Mouse (Mus musculus): ENCODE results near the gene Mtmr10. TPM values are rescaled to one million over a fixed set of nuclear protein-coding genes. Genes with fewer than 3 reads are reported as not detected.
A peak's percentile ranks its signal among the peaks of the same experiment; 100 is the strongest.

Mtmr10 gene
- total and polyA plus RNA-seq, 3 experiments: 3.7 to 15.4 (median 14.8) TPM

DNA sequence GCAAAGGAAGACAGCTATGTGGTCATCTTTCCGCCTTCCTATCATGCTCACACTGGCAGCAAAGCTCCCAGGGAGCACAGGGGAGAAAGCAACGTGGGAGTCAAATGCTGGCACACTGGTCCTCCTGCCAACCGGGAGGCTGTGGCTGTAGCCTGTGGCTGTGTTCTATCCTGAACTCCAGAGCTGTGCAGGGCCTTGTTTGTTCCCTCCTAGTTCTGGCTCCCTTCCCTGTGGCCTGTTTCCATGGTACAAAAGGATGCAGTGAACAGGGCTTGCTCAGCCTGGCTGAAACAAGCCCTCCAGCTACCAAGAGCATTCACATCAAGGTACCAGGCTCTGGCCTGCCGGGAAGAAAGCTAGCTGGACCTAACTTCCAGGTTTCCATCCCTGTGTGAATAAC is 63.6 kb downstream of the Mtmr10 start:
- H3K4me3 ChIP-seq: no peak overlapping the region
- no peaks in the 10 kb centered on the region for H3K27me3 ChIP-seq (ENCODE audit: control insufficient read depth, insufficient read depth, low read length)
- no peak overlapping the region for H3K9ac ChIP-seq (ENCODE audit: low read depth, low read length)
- no peaks in the 10 kb centered on the region for H3K79me2 ChIP-seq (replicated peaks; ENCODE audit: control insufficient read depth, insufficient read depth, low read length)
- WGBS: 63% methylated on average over 4 of the region's 4 CpGs
- intact Hi-C loops (cut with DNase I): no loop called here
- no peak for DNase-seq
- no peaks in the 10 kb centered on the region for H3K36me3 ChIP-seq (ENCODE audit: control insufficient read depth, insufficient read depth, low read length)
- TF ChIP-seq EP300 (IDR thresholded peaks at IDR 0.05; ENCODE audit: insufficient read depth, low read depth, low read length) (no peak), POLR2A (IDR thresholded peaks at IDR 0.05; ENCODE audit: insufficient read depth, low read depth, low read length) (no peak), CTCF (IDR thresholded peaks at IDR 0.05) (no peak)
- H3K4me1 ChIP-seq (ENCODE audit: control insufficient read depth, insufficient read depth, low read length): no peaks in the 10 kb centered on the region
- no peak overlapping the region for H3K27ac ChIP-seq

DNA sequence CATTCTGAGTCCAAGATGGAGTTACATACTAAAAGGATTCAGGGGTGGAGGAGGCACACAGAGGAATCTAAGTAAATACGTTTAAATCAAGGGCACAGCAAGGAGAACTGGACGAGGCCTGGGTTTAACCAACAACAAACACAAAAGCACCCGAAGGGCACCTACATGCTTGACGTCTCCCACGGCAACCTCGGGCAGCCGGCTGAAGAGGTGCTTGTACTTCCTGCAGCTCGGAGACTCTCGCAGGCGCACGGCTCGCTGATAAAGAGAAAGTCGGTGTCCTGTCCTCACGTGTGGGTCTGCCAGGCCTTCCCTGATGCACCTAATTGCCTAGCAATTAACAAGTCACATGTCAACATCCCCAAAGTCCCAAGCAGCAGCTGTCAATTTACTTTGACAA is 66.8 kb downstream of the Mtmr10 start:
- no peak overlapping the region for H3K27ac ChIP-seq
- H3K9ac ChIP-seq (ENCODE audit: low read depth, low read length): no peak overlapping the region
- 83% methylated on average over 14 of the region's 14 CpGs for WGBS
- DNase-seq: no peak
- no peaks in the 10 kb centered on the region for H3K4me1 ChIP-seq (ENCODE audit: control insufficient read depth, insufficient read depth, low read length)
- intact Hi-C loops (cut with DNase I): no loop called here
- no peak overlapping the region for H3K4me3 ChIP-seq
- TF ChIP-seq CTCF (IDR thresholded peaks at IDR 0.05) (no peak), POLR2A (IDR thresholded peaks at IDR 0.05; ENCODE audit: insufficient read depth, low read depth, low read length) (no peak), EP300 (IDR thresholded peaks at IDR 0.05; ENCODE audit: insufficient read depth, low read depth, low read length) (no peak)
- H3K36me3 ChIP-seq (ENCODE audit: control insufficient read depth, insufficient read depth, low read length): no peaks in the 10 kb centered on the region
- H3K79me2 ChIP-seq (replicated peaks; ENCODE audit: control insufficient read depth, insufficient read depth, low read length): no peaks in the 10 kb centered on the region
- no peaks in the 10 kb centered on the region for H3K27me3 ChIP-seq (ENCODE audit: control insufficient read depth, insufficient read depth, low read length)

DNA sequence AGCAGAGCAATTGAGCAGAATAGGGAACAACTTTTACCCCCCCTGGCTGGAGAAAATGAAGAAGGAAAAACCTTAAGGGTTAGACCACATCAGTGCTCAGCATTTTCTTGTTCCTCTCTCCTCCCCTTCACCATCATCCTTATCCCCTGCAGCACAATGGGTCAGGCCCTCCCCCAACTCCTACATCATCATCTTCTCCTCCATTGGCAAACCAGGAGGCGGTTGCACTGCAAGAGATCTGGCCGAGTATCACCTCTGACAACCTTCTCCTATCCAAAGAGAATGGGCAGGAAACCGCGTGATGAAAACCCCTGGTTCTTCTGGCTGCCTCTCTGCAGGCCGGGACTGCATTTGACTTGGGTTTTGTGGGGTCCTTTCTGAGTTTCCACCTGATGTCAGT is 69.2 kb downstream of the Mtmr10 start:
- TF ChIP-seq CTCF (IDR thresholded peaks at IDR 0.05) (no peak), EP300 (IDR thresholded peaks at IDR 0.05; ENCODE audit: insufficient read depth, low read depth, low read length) (no peak), POLR2A (IDR thresholded peaks at IDR 0.05; ENCODE audit: insufficient read depth, low read depth, low read length) (no peak)
- 84% methylated on average over 5 of the region's 5 CpGs for WGBS
- intact Hi-C loops (cut with DNase I): no loop called here
- Histone ChIP-seq H3K27me3 (ENCODE audit: control insufficient read depth, insufficient read depth, low read length) (no peaks in the 10 kb centered on the region), H3K4me1 (ENCODE audit: control insufficient read depth, insufficient read depth, low read length) (no peaks in the 10 kb centered on the region), H3K9ac (ENCODE audit: low read depth, low read length) (no peak overlapping the region), H3K27ac (no peak overlapping the region), H3K79me2 (replicated peaks; ENCODE audit: control insufficient read depth, insufficient read depth, low read length) (no peaks in the 10 kb centered on the region), H3K36me3 (ENCODE audit: control insufficient read depth, insufficient read depth, low read length) (no peaks in the 10 kb centered on the region), H3K4me3 (no peak overlapping the region)
- no peak for DNase-seq

DNA sequence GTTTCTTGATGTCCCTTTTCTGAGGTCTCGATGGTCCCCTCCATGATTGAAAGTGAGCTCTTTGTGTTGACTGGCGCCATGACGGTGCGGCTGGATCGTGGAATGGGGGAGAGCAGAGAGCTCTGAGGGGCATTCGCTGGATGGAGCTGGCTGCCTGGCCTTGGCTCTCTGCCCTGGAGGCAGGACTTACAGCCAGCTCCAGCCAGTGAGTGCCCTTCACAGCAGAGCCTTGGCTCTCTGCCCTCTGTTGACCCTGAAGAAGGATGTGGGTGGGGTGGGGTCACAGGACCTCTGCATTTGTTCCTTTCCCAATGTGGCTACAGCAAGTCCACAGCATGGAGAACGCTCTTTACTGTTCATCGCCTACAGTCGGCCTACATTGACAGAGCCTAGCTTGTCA is 70.0 kb downstream of the Mtmr10 start:
- Histone ChIP-seq H3K27ac (no peak overlapping the region), H3K79me2 (replicated peaks; ENCODE audit: control insufficient read depth, insufficient read depth, low read length) (no peaks in the 10 kb centered on the region), H3K9ac (ENCODE audit: low read depth, low read length) (no peak overlapping the region), H3K27me3 (ENCODE audit: control insufficient read depth, insufficient read depth, low read length) (no peaks in the 10 kb centered on the region), H3K4me3 (no peak overlapping the region), H3K36me3 (ENCODE audit: control insufficient read depth, insufficient read depth, low read length) (no peaks in the 10 kb centered on the region), H3K4me1 (ENCODE audit: control insufficient read depth, insufficient read depth, low read length) (no peaks in the 10 kb centered on the region)
- intact Hi-C loops (cut with DNase I): no loop called here
- WGBS: 69% methylated on average over 9 of the region's 9 CpGs
- TF ChIP-seq CTCF (IDR thresholded peaks at IDR 0.05) (no peak), EP300 (IDR thresholded peaks at IDR 0.05; ENCODE audit: insufficient read depth, low read depth, low read length) (no peak)
- peak; percentile 48 to 61 for DNase-seq

DNA sequence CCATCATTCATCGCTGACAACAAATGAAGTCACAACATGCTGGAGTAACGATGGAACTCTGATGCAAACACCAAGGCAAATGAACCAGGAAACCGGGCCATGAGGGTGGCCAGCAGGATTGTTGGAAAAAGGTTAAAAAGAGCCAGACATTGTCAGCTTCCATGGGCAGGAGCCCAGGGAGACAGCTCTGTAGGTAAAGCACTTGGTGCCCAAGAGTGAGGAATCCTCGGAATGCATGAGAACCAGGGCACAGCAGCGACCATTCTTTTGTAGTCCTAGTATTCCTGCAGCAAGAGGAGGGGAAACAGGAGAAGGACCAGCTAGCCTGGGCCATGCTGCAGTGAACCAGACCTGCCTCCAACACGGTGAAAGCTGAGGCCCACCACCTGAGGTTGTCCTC is 71.2 kb downstream of the Mtmr10 start:
- no peak overlapping the region for H3K4me3 ChIP-seq
- H3K9ac ChIP-seq (ENCODE audit: low read depth, low read length): no peak overlapping the region
- DNase-seq: no peak
- H3K27me3 ChIP-seq (ENCODE audit: control insufficient read depth, insufficient read depth, low read length): no peaks in the 10 kb centered on the region
- no peaks in the 10 kb centered on the region for H3K36me3 ChIP-seq (ENCODE audit: control insufficient read depth, insufficient read depth, low read length)
- no peak for TF ChIP-seq EP300 (IDR thresholded peaks at IDR 0.05; ENCODE audit: insufficient read depth, low read depth, low read length)
- TF ChIP-seq CTCF (IDR thresholded peaks at IDR 0.05): no peak
- no peak for TF ChIP-seq POLR2A (IDR thresholded peaks at IDR 0.05; ENCODE audit: insufficient read depth, low read depth, low read length)
- H3K4me1 ChIP-seq (ENCODE audit: control insufficient read depth, insufficient read depth, low read length): no peaks in the 10 kb centered on the region
- H3K27ac ChIP-seq: no peak overlapping the region
- intact Hi-C loops (cut with DNase I): no loop called here
- H3K79me2 ChIP-seq (replicated peaks; ENCODE audit: control insufficient read depth, insufficient read depth, low read length): no peaks in the 10 kb centered on the region
- WGBS: 85% methylated on average over 6 of the region's 6 CpGs

DNA sequence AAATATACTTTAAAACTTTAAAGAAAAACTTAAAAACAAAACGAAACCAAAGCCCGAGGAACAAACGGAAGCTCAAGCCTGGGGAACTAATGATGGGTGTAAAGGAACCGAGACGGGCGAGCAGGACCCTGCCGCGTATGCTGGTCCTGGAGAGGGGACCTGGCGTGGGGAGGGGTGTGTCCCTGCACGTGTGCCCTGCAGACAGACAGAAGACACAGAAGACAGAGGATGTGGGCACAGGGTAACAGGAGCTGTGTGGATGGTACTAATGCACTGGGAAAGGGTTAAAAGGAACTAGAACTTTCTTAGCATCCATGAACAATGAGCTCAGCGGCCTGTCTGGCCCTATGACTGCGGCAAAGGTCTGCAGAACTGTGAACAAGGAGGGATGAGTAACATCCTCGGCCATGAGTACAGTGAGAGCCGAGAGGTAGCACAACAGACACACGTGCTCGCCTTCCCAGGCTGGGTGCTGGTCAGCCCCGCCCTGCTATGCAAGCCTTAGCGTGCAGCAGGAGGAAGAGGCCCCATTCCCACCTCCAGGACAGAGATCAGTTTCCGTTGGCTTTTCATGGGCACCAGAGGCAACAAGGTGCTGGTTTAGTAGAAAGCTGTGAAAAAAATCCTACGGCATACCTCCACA is 72.6 kb downstream of the Mtmr10 start:
- TF ChIP-seq EP300 (IDR thresholded peaks at IDR 0.05; ENCODE audit: insufficient read depth, low read depth, low read length): no peak
- no peak for TF ChIP-seq POLR2A (IDR thresholded peaks at IDR 0.05; ENCODE audit: insufficient read depth, low read depth, low read length)
- TF ChIP-seq CTCF (IDR thresholded peaks at IDR 0.05): no peak
- no peak overlapping the region for H3K27ac ChIP-seq
- 83% methylated on average over 20 of the region's 20 CpGs for WGBS

More for the DNA sequence above, 72.6 kb downstream of the Mtmr10 start:
- H3K36me3 ChIP-seq (ENCODE audit: control insufficient read depth, insufficient read depth, low read length): no peaks in the 10 kb centered on the region
- H3K4me1 ChIP-seq (ENCODE audit: control insufficient read depth, insufficient read depth, low read length): no peaks in the 10 kb centered on the region
- H3K27me3 ChIP-seq (ENCODE audit: control insufficient read depth, insufficient read depth, low read length): no peaks in the 10 kb centered on the region
- no peak for DNase-seq
- no peak overlapping the region for H3K4me3 ChIP-seq
- no peak overlapping the region for H3K9ac ChIP-seq (ENCODE audit: low read depth, low read length)
- intact Hi-C loops (cut with DNase I): no loop called here
- H3K79me2 ChIP-seq (replicated peaks; ENCODE audit: control insufficient read depth, insufficient read depth, low read length): no peaks in the 10 kb centered on the region
